Mouse (Mus musculus) liver, embryonic 13.5 days (tissue): ENCODE measurements around the gene Cep83. TPM values are rescaled to one million over a fixed set of nuclear protein-coding genes. Genes with fewer than 3 reads are reported as not detected.
A peak's percentile ranks its signal among the peaks of the same experiment; 100 is the strongest.

Experiments
- ATAC-seq: fragments of 200-750 bp; cut with Nextera tagmentation; 2 replicates; pipeline ENCODE4 v1.8.0; 2017; ENCODE audit warnings: low read depth, mild to moderate bottlenecking, moderate number of reproducible peaks, moderate library complexity
- DNase-seq: peaks from one replicate; pipeline ENCODE4 v3.0.0; 2022
- H3K27ac ChIP-seq: fragments of 300-500 bp; sonication (generic); 2 replicates; pipeline ENCODE4 v1.5.1; 2015; ENCODE audit warnings: moderate library complexity, mild to moderate bottlenecking, inconsistent platforms
- H3K27me3 ChIP-seq: fragments of 300-500 bp; sonication (generic); 2 replicates; pipeline ENCODE4 v1.6.1; 2015; ENCODE audit warnings: mild to moderate bottlenecking, inconsistent platforms
- H3K36me3 ChIP-seq: fragments of 300-500 bp; sonication (generic); 2 replicates; pipeline ENCODE4 v1.6.1; 2015; ENCODE audit warnings: mild to moderate bottlenecking, inconsistent platforms
- H3K4me1 ChIP-seq: fragments of 300-500 bp; sonication (generic); replicated peaks from 2 replicates; pipeline ENCODE4 v1.6.1; 2015; ENCODE audit warnings: inconsistent platforms
- H3K4me2 ChIP-seq: fragments of 300-500 bp; sonication (generic); 2 replicates; pipeline ENCODE4 v1.6.1; 2015; ENCODE audit warnings: inconsistent platforms, mild to moderate bottlenecking, moderate library complexity
- H3K4me3 ChIP-seq: fragments of 300-500 bp; sonication (generic); replicated peaks from 2 replicates; pipeline ENCODE4 v1.5.1; 2015; ENCODE audit warnings: mild to moderate bottlenecking, inconsistent platforms
- H3K9ac ChIP-seq: fragments of 300-500 bp; sonication (generic); 2 replicates; pipeline ENCODE4 v1.6.1; 2015; ENCODE audit warnings: mild to moderate bottlenecking, inconsistent platforms
- H3K9me3 ChIP-seq: fragments of 300-500 bp; sonication (generic); replicated peaks from 2 replicates; pipeline ENCODE4 v1.6.1; 2016; ENCODE audit warnings: inconsistent platforms
- whole genome bisulfite sequencing: fragments of 180-500 bp; shearing (Covaris S2); methylation state at CpG from one replicate; pipeline ENCODE4 v1.1.7; 2015; ENCODE audit not compliant: insufficient replicate concordance; 5-methylcytosine and 5-hydroxymethylcytosine counted together
- polyA plus RNA-seq: library from polyadenylated mRNA; unstranded; fragments of >200 nt; fragmentation: Nextera tagmentation; extraction: Ambion mirVana; gene quantifications from 2 replicates; pipeline ENCODE4 v1.2.1, GENCODE M21; 2015

Cep83 gene
- polyA plus RNA-seq, 1 experiment from 2014 or later, result 10.6 TPM

GRCm38 (mm10) chr10:94828734-94829230, 140.3 kb downstream of the Cep83 start:
- no peak for ATAC-seq
- 71% methylated on average over 7 of the region's 7 CpGs for WGBS

DNA sequence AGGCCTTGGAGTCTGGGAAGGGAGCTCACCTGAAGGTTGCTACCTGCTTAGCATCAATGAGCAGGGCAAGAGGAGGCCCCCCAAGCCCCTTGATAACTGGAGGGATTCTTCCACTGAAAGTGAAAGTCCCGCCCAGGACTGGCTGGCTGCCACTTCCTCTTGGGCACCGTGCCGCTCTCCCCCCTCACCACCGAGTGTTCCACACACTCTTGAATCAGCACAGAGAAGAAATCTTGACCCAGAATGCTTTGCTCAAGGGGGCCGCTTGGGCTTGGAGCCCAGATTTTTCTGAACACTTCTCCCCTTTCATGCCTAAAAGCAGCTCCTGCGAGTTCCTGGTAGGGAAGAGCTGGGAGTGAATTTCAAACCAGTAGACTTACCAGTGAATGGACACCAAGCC, 141.0 kb downstream of the Cep83 start:
- no peak overlapping the region for H3K9ac ChIP-seq
- no peak for ATAC-seq
- H3K4me3 ChIP-seq, result no peak overlapping the region
- H3K36me3 ChIP-seq, result 0 out of 2 replicates have a peak, but pooled peaks cover 3% of the 10 kb centered on the region
- H3K4me1 ChIP-seq, result peaks cover 18% of the 10 kb centered on the region
- no peaks in the 10 kb centered on the region for H3K27me3 ChIP-seq
- 40% methylated on average over 6 of the region's 6 CpGs for WGBS
- H3K27ac ChIP-seq, result no peak overlapping the region
- no peak for DNase-seq
- H3K4me2 ChIP-seq, result peak overlapping the region; percentile 25
- H3K9me3 ChIP-seq, result no peaks in the 10 kb centered on the region

More at GRCm38 (mm10) chr10:94828734-94829230, 140.3 kb downstream of the Cep83 start:
- H3K9me3 ChIP-seq, result no peaks in the 10 kb centered on the region
- no peak overlapping the region for H3K4me2 ChIP-seq
- no peaks in the 10 kb centered on the region for H3K27me3 ChIP-seq
- no peak overlapping the region for H3K4me3 ChIP-seq
- peaks cover 18% of the 10 kb centered on the region for H3K4me1 ChIP-seq
- H3K36me3 ChIP-seq, result 0 out of 2 replicates have a peak, but pooled peaks cover 3% of the 10 kb centered on the region
- H3K9ac ChIP-seq, result no peak overlapping the region
- 0 out of 2 replicates have a peak overlapping the region, but pooled peaks have one; percentile 13 for H3K27ac ChIP-seq
- no peak for DNase-seq

DNA sequence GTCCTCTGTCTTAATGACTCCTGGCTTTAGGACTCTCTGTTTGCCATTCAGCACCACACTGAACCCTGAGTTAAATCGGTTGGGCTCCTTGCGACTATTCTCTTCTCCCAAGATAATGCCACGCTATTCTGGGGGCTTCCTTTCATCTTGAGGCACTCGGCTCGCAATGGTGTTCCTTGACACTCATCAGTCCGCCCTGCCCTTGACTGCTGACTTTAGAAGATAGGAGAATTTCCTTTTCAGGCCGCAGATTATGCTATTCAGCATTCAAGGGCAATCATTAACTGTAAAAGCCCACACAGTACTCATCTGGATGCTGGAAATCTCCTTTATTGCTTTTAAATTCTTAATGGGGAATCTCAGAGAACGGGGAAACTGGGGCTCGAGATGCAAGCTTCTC, 147.4 kb downstream of the Cep83 start:
- WGBS, result 64% methylated on average over 9 of the region's 9 CpGs
- no peak for DNase-seq
- Histone ChIP-seq H3K27ac (no peak overlapping the region), H3K27me3 (no peaks in the 10 kb centered on the region), H3K36me3 (0 out of 2 replicates have a peak, but pooled peaks cover 3% of the 10 kb centered on the region), H3K9ac (no peak overlapping the region), H3K4me3 (no peak overlapping the region), H3K4me2 (no peak overlapping the region), H3K4me1 (no peaks in the 10 kb centered on the region), H3K9me3 (no peaks in the 10 kb centered on the region)
- ATAC-seq, result no peak
